Mouse (Mus musculus) heart, adult 2 months (tissue): Measurements from ENCODE around the gene Gm20696.

Experiments used
- CTCF ChIP-seq: fragments of 200-600 bp; IDR thresholded peaks from 2 replicates; pipeline ENCODE4 v1.8.1; 2022; ENCODE audit warnings: antibody characterized with exemption, mild to moderate bottlenecking, moderate library complexity
- EP300 ChIP-seq: fragments of 200-500 bp; IDR thresholded peaks from 2 replicates; pipeline ENCODE4 v1.6.1; 2011; ENCODE audit warnings: low read depth, low read length, control low read depth; ENCODE audit not compliant: insufficient read depth

DNA sequence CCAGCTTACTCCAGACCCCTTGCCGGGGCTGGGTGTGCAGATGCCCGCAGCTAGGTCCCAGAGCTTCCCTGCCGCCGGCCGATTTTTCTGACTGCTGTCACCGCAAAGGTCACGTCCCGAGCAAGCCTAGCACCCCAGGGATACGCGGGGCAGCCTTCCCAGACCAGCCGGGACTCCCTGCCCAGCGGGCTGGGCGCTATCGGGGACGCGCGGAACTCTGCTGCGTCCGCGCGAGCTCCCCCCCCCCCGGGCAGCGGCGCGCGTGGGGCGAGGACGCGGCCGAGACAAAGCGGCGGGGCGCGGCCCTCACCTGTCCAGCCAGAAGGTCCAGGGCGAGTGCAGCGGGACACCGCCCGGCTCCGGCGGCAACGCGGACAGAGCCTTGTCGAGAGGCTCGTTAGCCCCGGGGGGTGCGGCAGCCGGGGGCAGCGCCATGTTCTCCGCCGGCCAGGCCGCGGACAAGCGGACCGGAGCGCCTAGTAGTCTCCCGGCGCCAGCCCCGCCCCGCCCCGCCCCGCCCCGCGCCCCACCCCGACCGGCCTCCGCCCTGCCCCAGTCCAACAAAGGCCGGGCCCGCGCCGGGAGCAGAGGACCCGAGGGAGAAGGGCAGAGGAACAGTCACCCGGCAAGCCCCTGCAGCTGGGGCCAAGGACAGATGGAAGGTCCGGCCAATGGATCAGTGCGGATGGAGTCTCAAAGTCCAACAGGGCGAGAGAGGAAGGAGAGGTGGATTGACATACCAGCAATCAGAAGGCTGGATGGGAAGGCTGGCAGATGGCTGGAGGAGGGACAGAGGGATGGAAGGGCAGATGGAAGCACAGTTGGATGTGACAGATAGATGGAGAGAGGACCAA, at the start of gene Gm20696, which contains the start of gene Eif4e3:
- TF ChIP-seq CTCF (no peak), EP300 (0 out of 2 replicates have a peak, but pooled peaks have one; percentile 32)
